In the genomic region with DNA sequence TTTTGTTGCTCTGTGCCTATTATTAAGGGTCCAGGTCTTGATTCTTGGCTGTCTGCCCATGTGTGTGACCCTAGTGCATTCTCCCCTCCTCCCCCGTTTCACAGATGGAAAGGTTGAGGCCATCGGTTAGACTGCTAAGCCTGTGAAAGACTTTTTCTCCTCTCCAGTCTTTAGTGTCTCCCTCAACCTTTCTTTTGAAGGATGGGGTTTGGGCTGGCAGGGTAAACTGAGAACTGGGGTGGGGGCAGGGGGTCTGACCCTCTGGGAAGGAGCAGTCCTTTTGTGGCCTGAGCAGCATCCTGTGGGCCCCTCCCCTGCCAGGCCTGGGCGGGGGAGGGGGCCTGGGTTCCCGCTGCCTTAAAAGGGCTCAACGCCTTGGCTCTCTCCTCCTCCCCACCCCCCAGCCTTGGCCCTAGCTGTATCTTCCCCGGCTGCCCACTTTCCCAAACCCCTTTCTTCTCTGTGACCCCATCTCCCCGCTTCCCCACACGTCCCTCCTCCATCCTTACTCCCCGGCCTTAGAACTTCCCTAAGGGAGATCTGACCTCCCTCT, we compare ENCODE assay signal across 11 mouse cellular contexts. TPM values are rescaled to one million over a fixed set of nuclear protein-coding genes. Genes with fewer than 3 reads are reported as not detected.
DNase-seq lines count a peak whose midpoint lies in the region; ATAC-seq lines count a peak whose summit lies in the region.
"Had no signal": no experiment of that assay in that cellular context is flagged by ENCODE, and none has a peak within 500 bp of the region (broad histone marks: within the 10 kb centered on the region; RNA-seq: fewer than 3 reads in every experiment).

No protein-coding gene starts in this region.

- no peaks in the 10 kb centered on the region for H3K9me3 ChIP-seq in kidney, embryonic 14.5 days (ENCODE audit: control insufficient read depth, low read length)
- H3K9me3 ChIP-seq in embryonic facial prominence, embryonic 10.5 days = no peaks in the 10 kb centered on the region
- H3K9me3 ChIP-seq in liver, embryonic 15.5 days (replicated peaks) = no peaks in the 10 kb centered on the region

- ATAC-seq in kidney, embryonic 14.5 days (ENCODE audit: low FRiP score, low TSS enrichment) = no peak
- no peak for ATAC-seq in liver, embryonic 15.5 days (ENCODE audit: insufficient read depth)

- peaks cover 39% of the 10 kb centered on the region for H3K36me3 ChIP-seq in kidney, embryonic 14.5 days (ENCODE audit: control insufficient read depth, insufficient read depth, low read length)
- peaks cover 87% of the 10 kb centered on the region for H3K36me3 ChIP-seq in embryonic facial prominence, embryonic 10.5 days (replicated peaks)
- peaks cover 26% of the 10 kb centered on the region for H3K36me3 ChIP-seq in liver, embryonic 15.5 days (replicated peaks)

- H3K9ac ChIP-seq in kidney, embryonic 14.5 days (ENCODE audit: low read depth, low read length) = peak overlapping the region; percentile 28; the same call in 1 of the 2 replicates
- H3K9ac ChIP-seq in liver, embryonic 15.5 days = no peak overlapping the region

- WGBS in kidney, embryonic 14.5 days = 17% methylated on average over 7 of the region's 9 CpGs
- 20% methylated on average over 9 of the region's 9 CpGs for WGBS in embryonic facial prominence, embryonic 10.5 days
- 20% methylated on average over 9 of the region's 9 CpGs for WGBS in liver, embryonic 15.5 days (ENCODE audit: insufficient replicate concordance)

- H3K4me1 ChIP-seq in kidney, embryonic 14.5 days (ENCODE audit: control insufficient read depth, insufficient read depth, low read length) = peaks cover 43% of the 10 kb centered on the region
- H3K4me1 ChIP-seq in embryonic facial prominence, embryonic 10.5 days = peaks cover 55% of the 10 kb centered on the region
- H3K4me1 ChIP-seq in liver, embryonic 15.5 days (replicated peaks) = peaks cover 59% of the 10 kb centered on the region

- H3K4me2 ChIP-seq in kidney, embryonic 14.5 days (replicated peaks; ENCODE audit: low read depth, low read length) = peak overlapping the region; percentile 28; the same call in 1 of the 2 replicates
- peak overlapping the region; percentile 62; the same call in 1 of the 2 replicates for H3K4me2 ChIP-seq in liver, embryonic 15.5 days

- H3K4me3 ChIP-seq in kidney, embryonic 14.5 days (ENCODE audit: low read length) = peak overlapping the region; percentile 4; the same call in 1 of the 2 replicates
- peak overlapping the region; percentile 36 for H3K4me3 ChIP-seq in embryonic facial prominence, embryonic 10.5 days
- H3K4me3 ChIP-seq in liver, embryonic 15.5 days (replicated peaks) = peak overlapping the region; percentile 24; the same call in 1 of the 2 replicates

- peak; percentile 30 for DNase-seq in adrenal gland, adult 2 months
- DNase-seq in adrenal gland, postnatal 4 days (ENCODE audit: low spot score in 2 of 2) = no peak
- no peak for DNase-seq in kidney, adult 11 months
- no peak for DNase-seq in embryonic facial prominence, embryonic 10.5 days (ENCODE audit: low spot score)
- no peak for DNase-seq in thymus, adult 18-20 months
- no peak for DNase-seq in cerebellum, adult 9-10 months
- DNase-seq: cerebellum, adult 2 months; lung, postnatal 14 days had no signal

- no peaks in the 10 kb centered on the region for H3K27me3 ChIP-seq in kidney, embryonic 14.5 days (ENCODE audit: control insufficient read depth, insufficient read depth, low read length)
- H3K27me3 ChIP-seq in embryonic facial prominence, embryonic 10.5 days (replicated peaks; ENCODE audit: low read depth, poor library complexity, severe bottlenecking) = peaks cover 14% of the 10 kb centered on the region
- H3K27me3 ChIP-seq in liver, embryonic 15.5 days = peaks cover 90% of the 10 kb centered on the region

- peak overlapping the region; percentile 63; the same call in 1 of the 2 replicates for H3K27ac ChIP-seq in kidney, embryonic 14.5 days (ENCODE audit: low read depth, low read length)
- peak overlapping the region; percentile 40; the same call in 1 of the 2 replicates for H3K27ac ChIP-seq in embryonic facial prominence, embryonic 10.5 days (replicated peaks)
- peak overlapping the region; percentile 24; the same call in 1 of the 2 replicates for H3K27ac ChIP-seq in liver, embryonic 15.5 days (replicated peaks)

RNA-seq across cellular contexts. Expression of a gene that starts 1.3 kb away (rescaled TPM):
- 100 to 1,000 TPM; 130 to 142 TPM for total RNA-seq in adrenal gland, adult 2 months (2021)
- polyA plus RNA-seq in adrenal gland, adult 2 months (2012; rRNA removed) = 743 and 836 TPM in 2 replicates
- total RNA-seq in adrenal gland, postnatal 4 days (2021) = 10 to 100 TPM; 70.0 to 74.7 TPM
- polyA plus RNA-seq in kidney, embryonic 14.5 days (2014; fragmentation: Nextera tagmentation; extraction: Ambion mirVana) = 12.1 and 14.9 TPM in 2 replicates
- 7.0 and 9.1 TPM in 2 replicates for polyA plus RNA-seq in embryonic facial prominence, embryonic 10.5 days (2016; fragmentation: Nextera tagmentation; extraction: Ambion mirVana)
- polyA plus RNA-seq in liver, embryonic 15.5 days (2015; fragmentation: Nextera tagmentation; extraction: Ambion mirVana) = 13.9 and 15.8 TPM in 2 replicates

RNA-seq across cellular contexts. Expression of a gene that starts 9.0 kb away (rescaled TPM):
- total RNA-seq in adrenal gland, adult 2 months (2021) = 10 to 100 TPM; 44.2 to 58.5 TPM
- polyA plus RNA-seq in adrenal gland, adult 2 months (2012; rRNA removed) = 144 and 152 TPM in 2 replicates
- total RNA-seq in adrenal gland, postnatal 4 days (2021) = 10 to 100 TPM; 67.0 to 70.3 TPM
- polyA plus RNA-seq in kidney, embryonic 14.5 days (2014; fragmentation: Nextera tagmentation; extraction: Ambion mirVana) = 20.5 and 23.2 TPM in 2 replicates
- polyA plus RNA-seq in embryonic facial prominence, embryonic 10.5 days (2016; fragmentation: Nextera tagmentation; extraction: Ambion mirVana) = 16.8 and 18.0 TPM in 2 replicates
- polyA plus RNA-seq in liver, embryonic 15.5 days (2015; fragmentation: Nextera tagmentation; extraction: Ambion mirVana) = 3.6 and 5.4 TPM in 2 replicates

RNA-seq across cellular contexts. Expression of a gene that starts 9.4 kb away (rescaled TPM):
- 10 to 100 TPM; 12.6 to 16.1 TPM for total RNA-seq in adrenal gland, adult 2 months (2021)
- 77.3 and 86.0 TPM in 2 replicates for polyA plus RNA-seq in adrenal gland, adult 2 months (2012; rRNA removed)
- total RNA-seq in adrenal gland, postnatal 4 days (2021) = 10 to 100 TPM; 23.4 to 25.3 TPM
- 13.3 and 13.6 TPM in 2 replicates for polyA plus RNA-seq in kidney, embryonic 14.5 days (2014; fragmentation: Nextera tagmentation; extraction: Ambion mirVana)
- polyA plus RNA-seq in embryonic facial prominence, embryonic 10.5 days (2016; fragmentation: Nextera tagmentation; extraction: Ambion mirVana) = 6.3 and 7.6 TPM in 2 replicates
- polyA plus RNA-seq in liver, embryonic 15.5 days (2015; fragmentation: Nextera tagmentation; extraction: Ambion mirVana) = 0.90 and 1.2 TPM in 2 replicates

RNA-seq across cellular contexts. Expression of a gene that starts 30.5 kb away (rescaled TPM):
- not detected for total RNA-seq in adrenal gland, adult 2 months (2021)
- not detected in 2 replicates for polyA plus RNA-seq in adrenal gland, adult 2 months (2012; rRNA removed)
- not detected for total RNA-seq in adrenal gland, postnatal 4 days (2021)
- not detected in 2 replicates for polyA plus RNA-seq in kidney, embryonic 14.5 days (2014; fragmentation: Nextera tagmentation; extraction: Ambion mirVana)
- not detected in 2 replicates for polyA plus RNA-seq in embryonic facial prominence, embryonic 10.5 days (2016; fragmentation: Nextera tagmentation; extraction: Ambion mirVana)
- not detected in 2 replicates for polyA plus RNA-seq in liver, embryonic 15.5 days (2015; fragmentation: Nextera tagmentation; extraction: Ambion mirVana)
- polyA plus RNA-seq: urinary bladder, adult 2 months had no signal

RNA-seq across cellular contexts. Expression of a gene that starts 33.2 kb away (rescaled TPM):
- total RNA-seq in adrenal gland, adult 2 months (2021) = not detected
- polyA plus RNA-seq in adrenal gland, adult 2 months (2012; rRNA removed) = 0.04 TPM in 1 of 2 replicates, not detected in the other
- total RNA-seq in adrenal gland, postnatal 4 days (2021) = under 1 TPM; 0.59 to 0.98 TPM
- 2.3 and 4.5 TPM in 2 replicates for polyA plus RNA-seq in kidney, embryonic 14.5 days (2014; fragmentation: Nextera tagmentation; extraction: Ambion mirVana)
- polyA plus RNA-seq in embryonic facial prominence, embryonic 10.5 days (2016; fragmentation: Nextera tagmentation; extraction: Ambion mirVana) = 0.99 and 1.9 TPM in 2 replicates
- 0.14 and 0.17 TPM in 2 replicates for polyA plus RNA-seq in liver, embryonic 15.5 days (2015; fragmentation: Nextera tagmentation; extraction: Ambion mirVana)

Comparison
In these comparisons a context has a peak if more than half of its experiments do, and no peak if none do; other contexts are left out.
1. RNA of a gene that starts 1.3 kb away (polyA plus RNA-seq): 743 to 836 TPM in adrenal gland, adult 2 months; 13.9 to 15.8 TPM in liver, embryonic 15.5 days, 12.1 to 14.9 TPM in kidney, embryonic 14.5 days and 7.0 to 9.1 TPM in embryonic facial prominence, embryonic 10.5 days; every median in the first group is over 10 times any median in the second.
2. Peak in every context shown above with its lines, with median percentiles within 50 percentile points of each other: H3K27ac ChIP-seq and H3K4me3 ChIP-seq.